8 mouse cellular contexts compared by ENCODE assay signal in the genomic region with DNA sequence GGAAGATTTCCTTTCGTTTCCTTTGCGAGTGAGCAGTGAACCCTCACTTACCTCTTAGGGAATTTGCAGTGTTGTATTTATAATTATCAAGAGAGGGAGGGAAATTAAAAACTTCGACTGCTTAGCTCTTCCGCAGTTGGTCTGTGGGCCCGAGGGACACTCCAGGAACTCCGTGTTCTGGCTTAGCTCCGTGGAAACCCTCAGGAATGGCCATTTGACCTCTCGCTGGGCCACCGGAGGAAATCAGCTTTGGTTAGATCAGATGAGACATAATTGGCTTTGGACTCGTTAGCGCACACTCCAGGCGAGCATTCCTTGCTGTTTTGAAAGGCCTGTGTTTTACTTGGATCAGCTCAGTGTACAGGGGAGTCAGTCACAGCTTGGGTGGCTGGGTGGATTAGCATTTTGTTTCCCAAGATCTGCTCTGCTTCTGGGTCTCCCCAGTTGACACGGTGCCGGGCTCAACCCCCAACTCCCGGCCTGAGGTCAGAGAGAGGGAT.
DNase-seq lines count a peak whose midpoint lies in the region; ATAC-seq and TF ChIP-seq lines count a peak whose summit lies in the region.

No protein-coding gene starts in this region.

- peak; percentile 29 to 57 for DNase-seq in adrenal gland, adult (ENCODE audit: inconsistent age in 2 of 2, low spot score in 1 of 2)
- DNase-seq in adrenal gland, postnatal 4 days (ENCODE audit: low spot score in 2 of 2), result no peak
- DNase-seq in adrenal gland, postnatal 10 days, result peak; percentile 15
- DNase-seq in gastrocnemius, postnatal 10 days, result peak; percentile 14
- DNase-seq in limb, embryonic 14.5 days (ENCODE audit: low spot score), result peak; percentile 34

- peak; percentile 20; the same call in 1 of the 2 replicates for ATAC-seq in hindbrain, embryonic 15.5 days (ENCODE audit: low FRiP score, low read depth)
- ATAC-seq in limb, embryonic 14.5 days (ENCODE audit: low FRiP score, low read depth), result peak; percentile 58
- peak; percentile 15; the same call in 1 of the 2 replicates for ATAC-seq in neural tube, embryonic 13.5 days (ENCODE audit: low read depth)
- no peak for ATAC-seq in megakaryocyte progenitor cell, adult 5-6 weeks (replicated peaks; ENCODE audit: poor library complexity)

- H3K4me1 ChIP-seq in hindbrain, embryonic 15.5 days (replicated peaks), result peaks cover 5% of the 10 kb centered on the region; the same call in 1 of the 2 replicates
- peaks cover 1% of the 10 kb centered on the region; the same call in 1 of the 2 replicates for H3K4me1 ChIP-seq in limb, embryonic 14.5 days (ENCODE audit: control insufficient read depth, insufficient read depth, low read length)
- peaks cover 7% of the 10 kb centered on the region for H3K4me1 ChIP-seq in neural tube, embryonic 13.5 days (replicated peaks)

- WGBS in hindbrain, embryonic 15.5 days, result 25% methylated on average over 15 of the region's 15 CpGs
- WGBS in limb, embryonic 14.5 days, result 21% methylated on average over 15 of the region's 15 CpGs
- 33% methylated on average over 15 of the region's 15 CpGs for WGBS in neural tube, embryonic 13.5 days

- TF ChIP-seq POLR2A in limb, embryonic 14.5 days (IDR thresholded peaks at IDR 0.05; ENCODE audit: borderline replicate concordance, extremely low read depth, insufficient read depth, insufficient read length), result no peak

- H3K4me2 ChIP-seq in hindbrain, embryonic 15.5 days, result peak overlapping the region; percentile 54
- H3K4me2 ChIP-seq in limb, embryonic 14.5 days (replicated peaks; ENCODE audit: low read depth, low read length, severe bottlenecking), result peak overlapping the region; percentile 45
- peak overlapping the region; percentile 43 for H3K4me2 ChIP-seq in neural tube, embryonic 13.5 days

- H3K9ac ChIP-seq in hindbrain, embryonic 15.5 days, result no peak overlapping the region
- H3K9ac ChIP-seq in limb, embryonic 14.5 days (ENCODE audit: low read depth, low read length, severe bottlenecking), result no peak overlapping the region
- H3K9ac ChIP-seq in neural tube, embryonic 13.5 days, result peak overlapping the region; percentile 42; the same call in 1 of the 2 replicates

- no peak overlapping the region for H3K27ac ChIP-seq in hindbrain, embryonic 15.5 days (replicated peaks)
- H3K27ac ChIP-seq in limb, embryonic 14.5 days (replicated peaks; ENCODE audit: low read depth, low read length), result no peak overlapping the region
- no peak overlapping the region for H3K27ac ChIP-seq in neural tube, embryonic 13.5 days (replicated peaks)

- peak overlapping the region; percentile 12 for H3K4me3 ChIP-seq in hindbrain, embryonic 15.5 days
- peak overlapping the region; percentile 21 for H3K4me3 ChIP-seq in limb, embryonic 14.5 days (replicated peaks; ENCODE audit: low read length)
- peak overlapping the region; percentile 6; the same call in 1 of the 2 replicates for H3K4me3 ChIP-seq in neural tube, embryonic 13.5 days

- H3K9me3 ChIP-seq in hindbrain, embryonic 15.5 days, result no peaks in the 10 kb centered on the region
- no peaks in the 10 kb centered on the region for H3K9me3 ChIP-seq in limb, embryonic 14.5 days (ENCODE audit: control insufficient read depth, low read length)
- no peaks in the 10 kb centered on the region for H3K9me3 ChIP-seq in neural tube, embryonic 13.5 days

- no peaks in the 10 kb centered on the region for H3K36me3 ChIP-seq in hindbrain, embryonic 15.5 days
- H3K36me3 ChIP-seq in limb, embryonic 14.5 days (ENCODE audit: control insufficient read depth, insufficient read depth, low read length), result no peaks in the 10 kb centered on the region
- H3K36me3 ChIP-seq in neural tube, embryonic 13.5 days, result no peaks in the 10 kb centered on the region

- no peaks in the 10 kb centered on the region for H3K27me3 ChIP-seq in hindbrain, embryonic 15.5 days
- H3K27me3 ChIP-seq in limb, embryonic 14.5 days (ENCODE audit: control insufficient read depth, insufficient read depth, low read length), result no peaks in the 10 kb centered on the region
- peaks cover 10% of the 10 kb centered on the region; the same call in 1 of the 2 replicates for H3K27me3 ChIP-seq in neural tube, embryonic 13.5 days

Comparison
In these comparisons a context has a peak if more than half of its experiments do, and no peak if none do; other contexts are left out.
1. DNase-seq: peak in adrenal gland, adult (2 of 2), adrenal gland, postnatal 10 days (single experiment), gastrocnemius, postnatal 10 days (single experiment) and limb, embryonic 14.5 days (single experiment); none in adrenal gland, postnatal 4 days (0 of 2).
2. Peak in every context shown above with its lines, with median percentiles within 50 percentile points of each other: H3K4me2 ChIP-seq and H3K4me3 ChIP-seq.